Mouse (Mus musculus) kidney, postnatal 25 days (tissue): Measurements from ENCODE around the gene Gpn3.
A peak's percentile ranks its signal among the peaks of the same experiment; 100 is the strongest.

ENCODE experiments used
- DNase-seq, 2 experiments: peaks; one replicate each; pipeline ENCODE4 v3.0.0; 2021; ENCODE audit warnings: mixed read lengths in 2 of 2

Gene Gpn3

DNA sequence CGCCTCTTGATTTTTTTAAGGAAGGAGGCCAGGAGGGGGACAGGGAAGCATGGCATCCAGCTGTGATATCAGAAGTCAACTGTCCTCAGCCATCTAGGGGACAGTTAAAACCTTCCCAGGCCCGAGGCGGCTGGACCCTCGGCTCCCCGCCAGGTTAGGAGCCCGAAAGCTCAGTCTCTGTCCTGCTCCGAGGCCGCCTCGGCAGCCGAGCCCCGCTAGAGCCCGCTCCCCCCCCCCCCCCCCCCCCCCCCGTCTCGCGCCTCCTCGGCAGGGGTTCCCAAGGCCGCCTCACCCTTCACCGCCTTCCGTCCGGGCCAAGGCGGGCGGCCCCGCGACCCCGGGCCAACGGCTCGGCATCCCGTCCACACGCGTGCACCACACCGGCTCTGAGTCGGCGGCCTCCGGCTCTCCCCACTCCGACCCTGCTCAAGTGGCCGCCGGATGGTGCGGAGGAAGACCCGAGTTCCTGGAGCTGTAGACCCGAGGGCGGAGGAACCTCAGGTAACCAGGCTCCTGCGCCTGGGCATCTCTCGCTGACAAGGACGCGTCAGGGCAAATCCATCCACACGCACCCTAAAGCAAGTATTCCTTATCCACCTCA is at the start of gene Gpn3:
Gene Gpn3, plus strand, starts transcription at position 286 of the 601 bp plus-strand sequence.
- DNase-seq: peak in 1 of 2 experiments; percentile 37

DNA sequence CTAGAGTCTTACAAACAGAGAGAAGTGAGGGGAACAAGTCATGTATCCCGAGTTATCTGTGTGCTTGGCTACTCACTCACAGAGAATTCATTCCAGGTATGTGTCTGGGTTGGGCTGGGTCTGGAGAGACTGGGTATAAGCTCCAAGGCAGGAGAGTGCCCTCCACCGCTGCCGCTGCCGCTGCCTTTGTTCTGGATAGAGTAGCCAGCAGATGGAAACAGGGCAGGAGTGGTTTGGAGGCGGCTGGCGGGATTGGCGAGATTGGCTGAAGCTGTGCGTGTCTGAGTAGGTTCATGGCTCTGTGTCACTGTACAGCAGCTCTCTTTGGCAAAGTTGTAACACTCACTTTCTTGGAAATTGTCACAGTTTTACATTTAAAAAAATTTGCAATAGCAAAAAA is 48.2 kb upstream of the Gpn3 start:
- no peak for DNase-seq

DNA sequence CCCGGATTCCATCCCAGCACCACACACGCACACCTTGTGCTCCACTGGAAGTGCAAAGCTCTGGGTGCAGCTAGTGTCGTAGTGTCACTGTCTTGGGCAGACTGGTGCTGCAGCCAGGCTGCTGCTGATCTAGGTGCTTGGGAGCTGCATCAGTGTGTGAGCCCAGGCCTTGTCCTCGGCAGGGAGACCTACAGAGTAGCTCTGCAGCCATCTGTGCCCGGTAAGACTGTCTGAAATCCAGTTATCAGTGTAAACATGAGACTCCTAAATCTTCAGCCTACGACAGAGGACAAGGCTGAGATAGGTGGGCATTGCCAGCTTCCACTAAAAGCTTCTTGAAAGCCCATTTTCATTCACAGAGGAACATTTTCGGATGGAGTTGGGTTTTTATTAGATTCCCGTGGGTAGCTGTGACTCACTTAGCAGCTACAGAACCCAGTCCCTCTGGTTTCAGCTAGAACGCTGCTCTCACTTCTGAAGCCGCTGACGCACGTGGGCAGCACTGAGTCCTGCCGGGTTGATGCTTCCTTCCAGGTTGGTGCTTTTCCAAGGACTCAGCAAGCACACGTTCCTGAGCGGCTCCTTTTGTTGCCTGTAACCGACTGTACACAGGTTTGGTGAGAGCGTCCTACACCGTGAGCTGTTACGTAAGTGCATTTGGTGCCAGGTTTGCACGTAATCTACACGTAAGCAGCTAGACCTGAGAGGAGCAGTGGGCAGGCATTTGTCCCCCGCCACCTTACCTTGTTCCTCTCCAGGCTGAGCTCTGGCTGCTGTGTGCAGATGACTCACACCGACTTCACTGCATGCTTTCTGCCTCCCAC is 46.9 kb upstream of the Gpn3 start:
- DNase-seq: no peak

DNA sequence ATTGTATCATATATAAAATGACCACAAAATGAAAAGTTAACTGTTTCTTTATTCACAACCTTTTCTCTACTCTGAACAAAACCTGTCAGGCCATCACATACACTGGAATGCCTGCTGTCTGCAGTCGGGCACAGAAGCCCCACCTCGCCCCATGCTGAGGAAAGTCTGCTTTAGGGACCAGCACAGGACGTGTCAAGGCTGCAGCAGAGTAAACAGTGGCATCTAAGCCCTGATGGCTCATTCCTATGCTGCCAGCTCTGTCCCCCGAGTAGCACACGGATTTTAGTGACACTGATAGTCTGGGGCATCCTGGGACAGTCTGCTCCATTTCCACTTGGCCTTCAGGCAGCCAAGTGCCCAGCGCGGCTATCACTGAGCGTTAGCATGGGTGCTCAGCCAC is 46.2 kb upstream of the Gpn3 start:
- no peak for DNase-seq

DNA sequence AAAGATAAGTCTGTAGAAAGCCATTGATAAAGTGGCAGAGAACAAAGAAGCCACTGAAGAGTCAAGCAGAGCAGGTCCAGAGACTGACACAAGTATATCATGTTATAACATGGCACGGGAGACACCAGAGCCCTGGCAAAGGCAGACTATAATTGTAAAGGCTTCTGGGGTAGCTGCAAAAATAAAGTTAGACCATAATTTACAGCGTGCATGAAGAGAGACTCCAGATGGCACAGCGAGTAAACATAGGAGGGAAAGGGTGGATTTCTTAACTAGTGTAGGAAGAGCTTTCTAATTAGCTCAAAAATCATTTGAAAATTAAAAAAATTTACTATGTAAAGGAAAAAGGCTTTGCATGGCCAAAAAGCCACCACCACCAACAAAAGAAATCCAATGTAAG is 44.4 kb upstream of the Gpn3 start:
- no peak for DNase-seq

DNA sequence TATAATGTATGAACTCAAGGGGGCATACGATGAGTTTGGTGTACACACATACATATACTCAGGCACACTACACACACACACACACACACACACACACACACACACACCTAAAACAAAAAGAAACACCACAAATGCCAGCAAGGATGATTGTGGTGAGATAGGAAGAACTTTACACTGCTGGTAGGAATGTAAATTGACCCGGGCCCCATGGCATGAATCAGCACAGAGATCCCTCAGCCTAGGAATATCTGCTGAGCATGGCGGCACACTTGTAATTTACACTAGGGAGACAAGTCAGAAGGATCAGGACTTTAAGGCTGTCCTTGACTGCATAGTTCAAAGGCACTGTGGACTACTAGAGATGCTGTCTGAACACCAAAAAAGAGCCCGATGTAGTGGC is 41.4 kb upstream of the Gpn3 start:
- no peak for DNase-seq

DNA sequence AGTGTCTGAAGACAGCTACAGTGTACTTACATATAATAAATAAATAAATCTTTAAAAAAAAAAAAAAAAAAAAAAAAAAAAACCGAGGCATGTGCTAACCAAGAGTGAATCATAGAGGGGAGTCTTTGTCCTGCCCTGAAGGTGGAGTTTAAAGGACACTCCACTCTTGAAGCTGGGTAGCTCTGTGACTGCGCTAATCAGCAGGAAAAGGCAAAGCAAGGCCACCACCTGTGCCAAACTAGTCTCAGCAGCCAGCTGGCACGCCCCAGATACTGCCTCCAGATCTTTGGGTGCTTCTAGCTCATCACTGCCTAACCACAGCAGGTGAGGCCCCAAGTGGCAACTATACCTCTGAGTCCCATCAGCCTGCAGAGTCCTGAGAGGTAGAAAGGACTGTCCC is 37.0 kb upstream of the Gpn3 start:
- no peak for DNase-seq

DNA sequence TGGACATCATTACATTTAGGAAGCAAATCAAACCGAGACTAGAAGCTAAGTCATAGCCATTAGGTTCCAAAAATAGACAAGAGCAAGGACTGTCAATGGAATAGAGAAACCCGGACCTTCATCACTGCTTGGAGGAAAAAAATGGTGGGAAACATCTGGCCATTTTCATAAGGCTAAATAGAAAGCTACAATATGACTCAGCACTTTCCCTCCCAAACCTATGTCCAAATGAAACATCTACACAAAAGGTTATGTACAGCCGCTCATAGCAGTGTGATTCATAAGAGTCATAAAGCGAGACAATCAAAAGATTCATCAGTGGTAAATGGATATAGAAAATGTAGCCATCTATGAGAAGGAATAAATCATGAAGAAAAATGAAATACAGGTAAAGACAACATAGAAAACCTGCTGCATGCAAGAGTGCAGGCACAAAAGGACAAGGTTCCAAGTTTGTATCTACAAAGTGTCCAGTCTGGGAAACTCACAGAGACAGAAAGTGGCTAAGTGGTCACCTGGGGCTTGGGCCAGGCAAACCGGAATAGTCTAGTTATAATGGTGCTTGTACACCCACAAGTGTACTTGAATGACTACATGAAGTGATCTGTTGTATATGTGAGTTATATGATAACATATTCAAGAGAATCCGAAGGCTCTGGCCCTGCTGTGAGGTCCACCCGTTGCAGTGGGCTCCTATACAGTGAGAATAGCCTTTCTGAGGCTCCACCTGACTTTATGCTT is 35.0 kb upstream of the Gpn3 start:
- DNase-seq: no peak

DNA sequence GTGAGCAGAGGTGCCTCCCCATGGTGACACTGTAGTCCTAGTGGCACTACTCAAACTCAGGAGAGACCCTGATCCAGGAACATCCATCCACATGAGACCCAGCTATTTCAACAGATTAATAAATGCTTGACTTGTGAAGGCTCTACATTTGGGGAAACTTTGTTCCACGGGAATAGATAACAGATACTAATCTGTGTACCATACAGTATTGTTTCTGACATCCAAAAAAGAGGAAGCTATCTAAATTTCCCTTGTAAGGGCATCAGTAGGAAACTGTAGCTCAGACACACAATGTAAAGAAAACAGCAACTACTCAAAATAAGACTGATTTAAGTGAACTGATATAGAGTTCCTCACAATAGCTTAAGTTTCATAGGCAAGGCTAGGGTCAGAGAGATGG is 28.8 kb upstream of the Gpn3 start:
- no peak for DNase-seq

DNA sequence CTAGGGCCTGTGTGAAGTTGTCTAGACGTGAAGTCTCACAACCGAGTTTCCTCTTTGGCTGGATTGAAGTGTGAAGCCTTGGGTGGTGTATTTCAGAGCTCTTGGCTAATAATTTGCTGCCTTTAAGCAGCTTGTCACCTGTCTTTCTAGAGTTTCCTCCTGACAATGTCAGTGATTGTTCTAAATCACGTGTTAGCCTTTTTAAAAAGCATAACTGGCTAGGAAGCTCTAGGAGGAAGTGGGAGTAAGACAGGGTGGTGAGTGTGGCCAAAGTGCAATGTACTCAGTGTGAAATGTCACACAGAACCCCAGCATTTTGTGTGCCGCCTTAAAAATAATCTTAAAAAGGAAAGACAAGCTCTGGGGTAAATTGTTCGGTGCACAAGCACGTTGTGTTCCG is 27.9 kb upstream of the Gpn3 start:
- no peak for DNase-seq

DNA sequence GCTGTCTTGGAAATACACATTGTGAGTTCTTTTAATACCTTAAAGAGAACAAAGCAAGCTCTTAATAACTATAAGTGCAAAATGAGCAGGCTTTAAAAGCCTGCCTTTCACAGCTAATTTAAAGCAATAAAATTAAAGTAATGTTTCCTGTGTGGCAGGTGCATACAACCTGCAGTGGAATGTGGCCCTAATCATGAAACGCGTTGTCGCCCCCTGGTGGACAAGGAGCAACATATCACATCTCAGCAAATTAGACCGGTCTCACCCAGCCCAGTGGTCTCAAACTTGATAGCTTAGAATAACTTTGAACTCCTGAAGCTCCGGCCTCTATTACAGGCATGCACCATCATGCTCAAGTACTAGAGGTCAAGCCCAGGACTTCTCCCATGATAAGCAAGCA is 27.4 kb upstream of the Gpn3 start:
- peak; percentile 81 to 83 for DNase-seq

DNA sequence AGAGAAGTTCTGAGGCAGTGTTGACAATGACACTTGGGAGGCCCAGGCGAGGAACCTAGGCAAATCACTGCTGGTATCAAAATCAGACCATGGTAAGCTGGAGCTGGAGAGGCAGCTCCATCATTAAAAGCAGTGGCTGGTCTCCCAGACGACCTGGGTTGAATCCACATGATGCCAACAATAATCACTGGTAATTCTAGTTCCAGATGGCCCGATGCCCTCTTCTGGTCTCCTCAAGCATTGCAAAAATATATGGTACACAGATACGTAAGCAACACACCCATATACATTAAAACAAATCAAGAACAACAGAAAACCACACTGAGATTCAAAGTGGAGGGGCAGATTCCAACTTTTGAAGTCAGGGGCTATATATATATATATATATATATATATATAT is 25.9 kb upstream of the Gpn3 start:
- no peak for DNase-seq

DNA sequence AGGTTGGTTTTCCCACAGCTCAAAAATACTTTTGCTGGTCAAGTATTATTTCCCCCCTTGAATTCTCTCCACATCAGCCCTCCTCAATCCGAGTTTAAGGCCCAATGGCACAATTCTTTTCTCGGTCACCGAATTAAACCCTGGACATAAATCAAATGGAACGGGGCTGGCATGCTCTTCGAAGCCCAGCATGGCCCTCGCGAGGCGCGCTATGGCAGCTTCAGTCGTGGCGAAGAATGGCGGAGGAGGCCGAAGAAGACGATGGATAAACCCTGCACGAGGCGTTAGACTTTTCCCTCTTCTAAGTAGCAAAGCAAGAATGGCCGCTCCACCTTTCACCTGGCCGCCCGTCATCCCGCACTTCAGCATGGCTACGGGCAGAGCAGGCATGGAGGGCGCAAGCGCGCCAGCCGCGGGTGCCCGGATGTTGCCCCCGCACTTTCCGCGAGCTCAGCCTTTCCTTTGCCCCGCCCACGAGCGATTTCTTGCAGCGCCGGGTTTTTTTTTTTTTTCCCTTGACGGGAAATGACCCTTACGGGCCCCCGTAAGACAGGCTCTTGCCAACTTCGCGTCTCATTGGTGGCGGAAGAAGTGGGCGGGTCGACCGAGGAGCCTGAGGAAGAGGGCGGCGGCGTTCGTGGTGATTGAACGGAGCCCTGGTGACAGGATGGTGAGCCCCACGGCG is 17.7 kb upstream of the Gpn3 start, which contains the start of the genes Rad9b and Vps29:
Gene Rad9b, minus strand, starts transcription at position 427 of the 685 bp plus-strand sequence.
Gene Vps29, plus strand, starts transcription at position 563 of the 685 bp plus-strand sequence.
- peak; percentile 99 to 100 for DNase-seq

DNA sequence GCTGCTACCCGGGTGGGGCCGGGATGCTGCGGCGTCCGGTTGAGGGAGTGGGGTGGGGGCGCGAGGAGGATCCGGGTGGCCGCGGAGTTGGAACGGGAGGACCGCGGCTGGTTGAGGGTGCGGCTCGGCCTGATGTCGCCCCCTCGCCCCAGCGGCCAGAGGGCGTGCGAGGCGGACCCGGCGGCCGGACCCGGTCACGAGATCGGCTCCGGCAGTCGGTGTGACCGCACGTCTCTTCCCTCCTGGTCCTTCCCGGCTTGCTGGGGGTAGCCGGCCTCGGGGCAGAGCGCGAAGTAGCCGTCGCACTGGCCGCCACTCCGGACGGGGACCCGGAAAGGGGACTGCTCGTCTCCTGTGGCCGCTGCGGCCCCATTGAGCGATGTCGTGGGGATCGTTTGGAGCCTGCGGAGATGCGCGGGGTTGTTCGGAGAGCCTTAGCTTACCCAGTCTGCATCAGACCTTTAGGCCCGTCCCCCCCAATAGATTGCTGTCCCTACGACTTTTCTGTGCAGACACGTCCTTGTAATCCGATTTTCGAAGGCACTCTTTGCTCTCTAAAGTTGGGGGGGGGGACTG is 17.1 kb upstream of the Gpn3 start:
- DNase-seq: no peak

DNA sequence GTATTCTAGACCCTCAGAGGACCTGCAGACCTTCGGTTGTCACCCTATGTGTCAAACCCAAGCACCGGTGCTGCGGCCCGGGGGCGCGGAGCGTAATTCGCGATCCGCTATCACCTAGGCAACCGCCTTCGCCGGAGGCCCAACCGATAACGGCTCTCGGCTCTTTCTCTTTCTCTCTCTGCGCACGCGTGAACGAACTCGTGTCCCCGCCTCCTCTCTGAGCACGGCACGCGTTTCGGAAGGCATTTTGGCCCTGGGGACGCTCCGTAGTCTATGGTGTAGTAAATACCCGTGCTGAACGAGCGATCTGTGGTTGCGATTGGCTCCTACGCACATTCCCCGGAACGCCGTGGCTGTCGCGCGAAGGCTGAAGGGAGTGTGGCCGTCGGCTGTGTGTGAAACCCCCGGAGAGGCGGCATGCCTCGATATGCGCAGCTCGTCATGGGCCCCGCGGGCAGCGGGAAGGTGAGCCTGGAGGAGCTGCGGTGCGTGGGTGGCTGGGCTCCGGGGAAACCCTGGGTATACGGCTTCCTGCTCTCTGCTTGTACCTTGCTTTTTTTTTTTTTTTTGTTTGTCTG is 605 bp downstream of the Gpn3 start, which contains the start of gene Fam216a:
Gene Fam216a, minus strand, starts transcription at position 173 of the 578 bp plus-strand sequence.
- peak; percentile 99 for DNase-seq

DNA sequence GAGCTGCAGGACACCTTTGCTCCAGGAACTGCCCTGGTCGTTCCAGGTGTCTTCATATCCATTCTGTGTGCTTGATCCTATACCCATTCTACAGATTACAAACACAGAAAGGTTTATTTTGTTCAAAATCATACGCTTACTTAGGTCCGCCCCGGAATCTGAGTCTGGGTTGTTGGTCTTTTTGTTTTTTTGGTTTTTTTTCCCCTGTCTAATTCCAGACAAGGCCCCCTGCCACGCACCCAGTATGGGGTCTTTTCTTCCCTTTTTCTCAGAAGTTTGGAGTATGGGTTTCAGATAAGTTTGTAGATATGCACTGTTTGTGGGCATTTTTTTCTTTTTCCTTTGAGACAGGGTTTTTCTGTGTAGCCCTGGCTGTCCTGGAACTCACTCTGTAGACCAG is 1.2 kb downstream of the Gpn3 start:
- no peak for DNase-seq

DNA sequence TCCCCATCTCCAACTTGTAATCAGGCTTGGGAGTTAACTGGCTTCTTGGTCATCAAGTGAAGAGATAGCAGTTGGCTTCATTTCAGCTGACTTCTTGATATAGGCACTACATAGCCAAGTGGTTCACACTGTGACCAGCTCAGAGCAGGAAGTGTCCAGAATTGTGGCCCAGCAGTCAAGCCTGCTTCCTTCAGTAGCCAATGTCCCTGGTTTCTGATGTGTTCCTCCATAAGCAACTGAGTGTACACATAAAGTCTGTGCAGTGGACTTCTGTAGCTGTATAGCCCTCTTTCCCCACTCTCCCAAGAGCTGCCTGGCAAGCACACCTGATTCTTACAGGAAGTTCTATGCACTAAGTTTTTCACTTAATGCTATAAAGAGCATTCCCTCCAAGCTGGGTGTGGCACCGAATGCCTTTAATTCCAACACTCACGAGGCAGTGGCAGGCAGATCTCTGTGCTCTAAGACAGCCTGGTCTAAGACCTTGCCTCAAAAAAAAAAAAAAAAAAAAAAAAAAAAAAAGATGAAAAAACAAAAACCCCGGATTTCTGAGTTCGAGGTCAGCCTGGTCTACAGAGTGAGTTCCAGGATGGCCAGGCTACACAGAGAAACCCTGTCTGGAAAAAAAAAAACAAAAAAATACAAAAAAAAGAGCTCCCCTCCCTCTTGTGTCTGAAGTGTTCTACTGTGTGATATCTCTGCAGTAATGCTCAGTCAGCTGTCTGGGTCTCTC is 5.6 kb downstream of the Gpn3 start:
- DNase-seq: no peak

DNA sequence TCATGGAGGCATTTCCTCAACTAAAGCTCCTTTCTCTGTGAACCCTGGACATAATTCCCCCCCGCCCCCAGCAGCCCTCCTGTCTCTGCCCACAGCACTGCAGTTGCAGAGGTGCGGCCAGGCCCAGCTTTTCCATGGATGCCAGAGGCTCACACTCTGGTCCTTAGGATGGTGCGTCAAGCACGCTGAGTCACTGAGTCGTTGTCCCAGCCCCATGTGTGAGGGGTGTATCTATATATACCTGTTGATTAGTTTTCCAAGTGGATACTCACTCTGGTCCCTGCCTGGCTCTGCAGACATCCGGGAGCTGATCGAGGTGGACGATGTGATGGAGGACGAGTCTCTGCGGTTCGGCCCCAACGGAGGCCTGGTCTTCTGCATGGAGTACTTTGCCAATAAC is 6.5 kb downstream of the Gpn3 start:
- no peak for DNase-seq

DNA sequence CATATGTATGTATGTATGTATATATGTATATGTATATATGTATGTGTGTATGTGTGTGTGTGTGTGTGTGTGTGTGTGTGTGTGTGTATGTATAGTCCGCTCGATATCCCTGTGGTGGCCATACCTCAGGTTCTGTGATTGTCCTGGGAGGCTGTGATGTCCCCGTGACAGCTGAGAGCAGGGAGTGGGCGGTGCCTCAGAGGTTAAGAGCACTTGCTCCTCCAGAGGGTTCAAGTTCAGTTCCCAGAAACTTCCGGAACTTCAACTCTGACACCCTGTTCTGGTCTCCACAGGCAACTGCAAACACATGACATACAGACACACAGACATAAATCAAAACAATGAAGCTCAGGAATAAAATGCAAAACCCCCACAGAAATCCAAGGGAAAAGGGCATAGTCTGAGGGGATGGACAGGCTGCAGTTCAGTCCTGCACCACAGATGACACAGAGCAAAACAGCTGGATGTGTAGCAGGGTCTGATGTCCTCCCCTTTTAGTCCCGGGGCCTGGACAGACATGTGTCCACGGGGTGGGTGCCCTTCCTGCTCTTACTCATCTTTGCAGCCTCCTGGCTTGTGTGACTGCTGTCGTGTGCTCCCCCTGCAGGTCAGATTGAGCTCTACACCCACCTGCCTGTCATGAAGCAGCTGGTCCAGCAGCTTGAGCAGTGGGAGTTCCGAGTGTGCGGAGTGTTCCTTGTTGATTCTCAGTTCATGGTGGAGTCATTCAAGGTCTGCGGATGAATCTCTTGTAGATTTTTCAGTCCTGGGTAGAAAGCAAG is 7.9 kb downstream of the Gpn3 start:
- DNase-seq: peak; percentile 81

DNA sequence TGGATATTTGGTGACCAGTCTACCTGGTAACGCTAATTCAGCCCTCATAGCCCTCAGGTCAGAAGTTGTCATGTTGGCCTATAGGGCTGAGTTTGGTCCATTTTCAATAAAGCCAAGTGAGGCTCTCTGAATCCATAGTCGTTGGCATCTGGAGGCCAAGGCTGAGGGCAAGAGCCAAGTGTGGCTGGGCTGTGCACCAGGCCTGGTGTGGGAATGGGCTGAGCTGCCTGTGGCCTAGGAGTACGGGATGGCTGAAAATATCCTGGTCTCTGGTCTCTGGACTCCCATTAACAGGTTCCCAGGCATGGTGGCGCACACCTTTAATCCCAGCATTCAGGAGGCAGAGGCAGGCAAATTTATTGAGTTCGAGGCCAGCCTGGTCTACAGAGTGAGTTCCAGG is 18.3 kb downstream of the Gpn3 start:
- no peak for DNase-seq

DNA sequence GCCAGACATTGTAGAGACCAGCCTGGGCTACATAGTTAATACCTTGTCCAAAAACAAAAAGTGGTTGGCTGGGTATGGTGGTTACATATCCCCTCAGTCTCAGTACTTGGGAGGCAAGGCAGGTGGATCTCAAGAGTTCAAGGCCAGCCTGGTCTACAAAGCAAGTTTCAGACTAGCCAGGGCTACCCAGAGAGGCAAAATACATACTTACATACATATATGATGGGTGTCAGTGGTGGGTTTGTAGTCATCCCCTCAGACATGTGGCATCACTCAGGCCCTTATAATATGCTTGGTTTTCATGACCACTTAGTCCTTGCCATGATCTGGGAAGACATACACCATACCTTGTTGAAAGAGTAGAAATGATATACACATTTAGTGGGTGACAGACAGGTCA is 19.0 kb downstream of the Gpn3 start:
- DNase-seq: no peak
